Mouse (Mus musculus) heart, embryonic 12.5 days (tissue): ENCODE data around the gene Rpl5. TPM values are rescaled to one million over a fixed set of nuclear protein-coding genes. Genes with fewer than 3 reads are reported as not detected.

Experiments
- ATAC-seq: fragments of 200-750 bp; cut with Nextera tagmentation; 2 replicates; pipeline ENCODE4 v1.8.0; 2017; ENCODE audit warnings: moderate TSS enrichment, moderate library complexity; ENCODE audit not compliant: insufficient number of reproducible peaks, low FRiP score
- H3K27ac ChIP-seq: fragments of 300-500 bp; sonication (generic); 2 replicates; pipeline ENCODE4 v1.5.1; 2016; ENCODE audit warnings: mild to moderate bottlenecking, moderate library complexity; ENCODE audit not compliant: poor library complexity, severe bottlenecking
- H3K27me3 ChIP-seq: fragments of 300-500 bp; sonication (generic); replicated peaks from 2 replicates; pipeline ENCODE4 v1.6.1; 2016; ENCODE audit warnings: mild to moderate bottlenecking, moderate library complexity
- H3K36me3 ChIP-seq: fragments of 300-500 bp; sonication (generic); 2 replicates; pipeline ENCODE4 v1.6.1; 2016; ENCODE audit warnings: mild to moderate bottlenecking, moderate library complexity
- H3K4me1 ChIP-seq: fragments of 300-500 bp; sonication (generic); replicated peaks from 2 replicates; pipeline ENCODE4 v1.6.1; 2016; ENCODE audit warnings: mild to moderate bottlenecking
- H3K4me2 ChIP-seq: fragments of 300-500 bp; sonication (generic); 2 replicates; pipeline ENCODE4 v1.6.1; 2016; ENCODE audit warnings: mild to moderate bottlenecking, moderate library complexity
- H3K4me3 ChIP-seq: fragments of 300-500 bp; sonication (generic); 2 replicates; pipeline ENCODE4 v1.5.1; 2016; ENCODE audit warnings: mild to moderate bottlenecking
- H3K9ac ChIP-seq: fragments of 300-500 bp; sonication (generic); 2 replicates; pipeline ENCODE4 v1.6.1; 2016; ENCODE audit warnings: mild to moderate bottlenecking, moderate library complexity
- H3K9me3 ChIP-seq: fragments of 300-500 bp; sonication (generic); replicated peaks from 2 replicates; pipeline ENCODE4 v1.6.1; 2016; ENCODE audit warnings: mild to moderate bottlenecking, moderate library complexity
- WGBS: fragments of 180-500 bp; shearing (Covaris S2); methylation state at CpG from one replicate; pipeline ENCODE4 v1.1.7; 2016; 5-methylcytosine and 5-hydroxymethylcytosine counted together
- polyA plus RNA-seq: library from polyadenylated mRNA; unstranded; fragments of >200 nt; fragmentation: Nextera tagmentation; extraction: Ambion mirVana; gene quantifications from 2 replicates; pipeline ENCODE4 v1.2.1, GENCODE M21; 2016

Gene Rpl5
- polyA plus RNA-seq, 1 experiment from 2014 or later, result 52.3 TPM

DNA sequence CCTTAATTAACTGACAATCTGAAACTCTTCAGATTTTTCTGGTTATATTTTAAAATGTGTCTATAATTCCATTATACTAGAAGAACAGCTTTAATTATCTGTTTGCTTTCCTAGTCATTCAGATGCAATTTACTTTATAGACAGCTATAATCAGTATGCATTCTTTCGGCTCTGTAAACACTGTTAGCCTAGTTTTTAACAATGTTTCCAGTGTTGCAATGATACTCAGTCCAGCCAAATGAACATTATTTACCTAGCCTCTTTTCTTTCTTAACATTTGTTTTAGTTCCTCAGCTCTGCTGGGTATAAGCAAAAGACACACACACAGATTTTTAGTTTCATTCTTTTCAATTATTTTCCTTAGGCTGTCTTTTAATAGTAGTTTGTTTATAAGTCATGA is 48.6 kb downstream of the Rpl5 start:
- H3K36me3 ChIP-seq, result no peaks in the 10 kb centered on the region
- no peaks in the 10 kb centered on the region for H3K27me3 ChIP-seq
- ATAC-seq, result no peak
- H3K4me3 ChIP-seq, result no peak overlapping the region
- H3K9ac ChIP-seq, result no peak overlapping the region
- no peak overlapping the region for H3K4me2 ChIP-seq
- WGBS, result 94% methylated on average over 1 of the region's 1 CpGs
- no peaks in the 10 kb centered on the region for H3K9me3 ChIP-seq
- peaks cover 11% of the 10 kb centered on the region for H3K4me1 ChIP-seq
- no peak overlapping the region for H3K27ac ChIP-seq

DNA sequence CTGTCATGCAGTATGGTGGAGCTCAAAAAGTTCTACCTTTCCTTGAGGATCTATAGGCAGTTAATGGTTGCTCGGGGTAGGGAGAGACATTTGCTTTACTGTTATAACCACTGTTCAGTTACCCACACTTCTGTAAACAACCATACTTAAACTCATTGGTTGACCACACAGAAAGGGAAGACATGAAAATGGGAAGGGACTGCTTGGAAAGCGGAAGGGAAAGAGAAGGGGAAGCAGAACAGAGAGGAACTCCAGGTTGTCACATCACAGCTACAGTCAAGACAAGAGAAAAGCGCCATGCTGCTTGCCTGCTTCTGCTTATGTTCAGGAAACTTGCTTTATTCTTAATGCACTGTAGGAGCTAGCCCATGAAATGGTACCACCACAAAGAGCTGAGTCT is 49.3 kb downstream of the Rpl5 start:
- H3K27me3 ChIP-seq, result no peaks in the 10 kb centered on the region
- no peak for ATAC-seq

DNA sequence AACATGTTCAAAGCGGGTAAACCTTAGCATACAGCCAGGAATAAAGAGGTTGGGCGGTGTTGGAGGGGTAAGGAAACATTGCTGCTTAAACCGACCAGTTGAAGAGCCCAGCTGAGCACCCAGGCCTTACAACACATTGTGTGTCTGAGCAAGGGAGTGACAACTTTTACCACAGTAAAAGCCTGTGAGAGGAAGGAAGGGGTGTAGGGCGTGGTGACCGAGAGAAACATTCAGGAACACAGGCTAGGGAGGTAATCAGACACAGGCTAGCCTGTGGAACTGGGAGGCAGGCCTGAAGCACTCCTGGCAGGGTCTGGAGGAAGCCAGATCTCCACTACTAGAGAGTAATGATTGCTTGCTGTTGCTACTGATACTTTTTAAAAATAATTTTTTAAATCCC is 50.3 kb downstream of the Rpl5 start:
- no peaks in the 10 kb centered on the region for H3K9me3 ChIP-seq
- H3K4me1 ChIP-seq, result peaks cover 11% of the 10 kb centered on the region
- H3K27ac ChIP-seq, result no peak overlapping the region
- H3K4me3 ChIP-seq, result no peak overlapping the region
- H3K27me3 ChIP-seq, result no peaks in the 10 kb centered on the region
- whole genome bisulfite sequencing, result 69% methylated on average over 5 of the region's 5 CpGs
- ATAC-seq, result no peak
- no peak overlapping the region for H3K9ac ChIP-seq
- H3K4me2 ChIP-seq, result no peak overlapping the region
- H3K36me3 ChIP-seq, result no peaks in the 10 kb centered on the region

More for the DNA sequence above, 49.3 kb downstream of the Rpl5 start:
- Histone ChIP-seq H3K4me2 (no peak overlapping the region), H3K9me3 (no peaks in the 10 kb centered on the region), H3K27ac (no peak overlapping the region), H3K4me3 (no peak overlapping the region), H3K36me3 (no peaks in the 10 kb centered on the region), H3K4me1 (peaks cover 11% of the 10 kb centered on the region), H3K9ac (no peak overlapping the region)
- 79% methylated on average over 3 of the region's 3 CpGs for WGBS

Other genes starting within 250 kb of the Rpl5 start
- gene Gfi1, start 174.5 kb upstream of the Rpl5 start, polyA plus RNA-seq, result 0.08 TPM in 1 of 2 replicates, not detected in the other
- gene Ube2d2b, start 70.4 kb upstream of the Rpl5 start, polyA plus RNA-seq, result 0.33 and 0.40 TPM in 2 replicates
- gene Evi5, start 25.4 kb upstream of the Rpl5 start, polyA plus RNA-seq, result 55.3 and 57.5 TPM in 2 replicates
- 21.0 and 22.2 TPM in 2 replicates for gene Fam69a, start 86.6 kb downstream of the Rpl5 start, polyA plus RNA-seq
- gene Mtf2, start 165.2 kb downstream of the Rpl5 start, polyA plus RNA-seq, result 71.4 and 73.9 TPM in 2 replicates
- 27.0 and 30.5 TPM in 2 replicates for gene Tmed5, start 232.1 kb downstream of the Rpl5 start, polyA plus RNA-seq
- 6.1 and 6.7 TPM in 2 replicates for gene Ccdc18, start 232.4 kb downstream of the Rpl5 start, polyA plus RNA-seq